Mouse (Mus musculus) CH12.LX (cell line): Measurements from ENCODE around the gene Nelfb. TPM values are rescaled to one million over a fixed set of nuclear protein-coding genes. Genes with fewer than 3 reads are reported as not detected.

ENCODE experiments used
- DNase-seq: peaks from one replicate; pipeline ENCODE4 v3.0.0-alpha.2; 2013; ENCODE audit errors: extremely low read depth
- H3K27ac ChIP-seq: 2 replicates; pipeline ENCODE4 v1.5.1; 2012; ENCODE audit warnings: low read depth, mild to moderate bottlenecking, control low read depth, moderate library complexity; ENCODE audit not compliant: insufficient read depth
- H3K27me3 ChIP-seq: replicated peaks from 2 replicates; pipeline ENCODE3; 2012; ENCODE audit warnings: inconsistent platforms
- H3K36me3 ChIP-seq, 2 experiments: replicated peaks in 1 of 2; 2 replicates each; pipeline versions ENCODE3 to v1.6.1; 2012; ENCODE audit warnings: inconsistent platforms in 1 of 2, low read length in 1 of 2, mild to moderate bottlenecking in 1 of 2, mixed read lengths in 1 of 2, moderate library complexity in 1 of 2; ENCODE audit not compliant: control insufficient read depth in 1 of 2, insufficient read depth in 1 of 2
- H3K4me1 ChIP-seq, 2 experiments: 2 replicates each; pipeline ENCODE4 v1.6.1; 2012; ENCODE audit warnings: inconsistent platforms in 1 of 2, moderate library complexity in 1 of 2; ENCODE audit not compliant: insufficient read depth in 2 of 2, control insufficient read depth in 1 of 2
- H3K4me2 ChIP-seq: 2 replicates; pipeline ENCODE4 v1.6.1; 2012; ENCODE audit warnings: low read depth, mild to moderate bottlenecking, control low read depth; ENCODE audit not compliant: poor library complexity, insufficient read depth, severe bottlenecking
- H3K4me3 ChIP-seq, 3 experiments: fragments of 150-350 bp in 1 of 3; sonication (generic) in 1 of 3; replicated peaks in 1 of 3; 2 replicates each; pipeline versions ENCODE3 to v1.5.1; 2011 to 2012; ENCODE audit warnings: low read depth in 2 of 3, low read length in 2 of 3, mild to moderate bottlenecking in 2 of 3, moderate library complexity in 2 of 3, control low read depth in 1 of 3, improper control_type of control experiment in 1 of 3, inconsistent platforms in 1 of 3, mixed read lengths in 1 of 3; ENCODE audit not compliant: poor library complexity in 1 of 3
- H3K79me2 ChIP-seq: replicated peaks from 2 replicates; pipeline ENCODE4 v1.6.1; 2012; ENCODE audit warnings: mild to moderate bottlenecking, moderate library complexity; ENCODE audit not compliant: control insufficient read depth, poor library complexity, insufficient read depth, severe bottlenecking; ENCODE audit errors: extremely low read depth
- H3K9ac ChIP-seq: 2 replicates; pipeline ENCODE4 v1.6.1; 2012; ENCODE audit warnings: low read depth, mild to moderate bottlenecking, control low read depth, moderate library complexity; ENCODE audit not compliant: insufficient read depth
- H3K9me3 ChIP-seq: replicated peaks from 2 replicates; pipeline ENCODE3; 2012; ENCODE audit warnings: low read length, inconsistent platforms, mixed read lengths
- BHLHE40 ChIP-seq: IDR thresholded peaks from 2 replicates; pipeline ENCODE4 v1.6.1; 2011; ENCODE audit warnings: mild to moderate bottlenecking, low read depth, low read length, improper control_type of control experiment
- CHD2 ChIP-seq: IDR thresholded peaks from 2 replicates; pipeline ENCODE4 v1.6.1; 2011; ENCODE audit warnings: low read length, improper control_type of control experiment
- CTCF ChIP-seq, 2 experiments: IDR thresholded peaks in 1 of 2; conservative IDR thresholded peaks in 1 of 2; 2 replicates each; pipeline ENCODE4 v1.5.1; 2011 to 2012; ENCODE audit warnings: low read depth in 2 of 2, low read length in 2 of 2, improper control_type of control experiment in 1 of 2, inconsistent platforms in 1 of 2, mild to moderate bottlenecking in 1 of 2, moderate library complexity in 1 of 2
- ETS1 ChIP-seq: conservative IDR thresholded peaks from 2 replicates; pipeline ENCODE4 v1.6.1; 2012; ENCODE audit warnings: low read depth, mild to moderate bottlenecking, inconsistent platforms, low read length, improper control_type of control experiment, moderate library complexity
- IRF4 ChIP-seq: IDR thresholded peaks from 2 replicates; pipeline ENCODE4 v1.6.1; 2014; ENCODE audit warnings: low read depth, mild to moderate bottlenecking, inconsistent platforms, low read length, improper control_type of control experiment
- JUN ChIP-seq: IDR thresholded peaks from 2 replicates; pipeline ENCODE4 v1.6.1; 2011; ENCODE audit warnings: low read depth, mild to moderate bottlenecking, low read length, improper control_type of control experiment, moderate library complexity; ENCODE audit not compliant: insufficient read depth
- MAZ ChIP-seq: IDR thresholded peaks from 2 replicates; pipeline ENCODE4 v1.6.1; 2012; ENCODE audit warnings: low read depth, mild to moderate bottlenecking, inconsistent platforms, low read length, improper control_type of control experiment, moderate library complexity
- MXI1 ChIP-seq: IDR thresholded peaks from 2 replicates; pipeline ENCODE4 v1.6.1; 2011; ENCODE audit warnings: mild to moderate bottlenecking, low read depth, low read length, improper control_type of control experiment
- PAX5 ChIP-seq: IDR thresholded peaks from 2 replicates; pipeline ENCODE4 v1.6.1; 2012; ENCODE audit warnings: low read length, inconsistent platforms, mixed read lengths
- RAD21 ChIP-seq: IDR thresholded peaks from 2 replicates; pipeline ENCODE4 v1.6.1; 2011; ENCODE audit warnings: low read depth, mild to moderate bottlenecking, low read length, improper control_type of control experiment, moderate library complexity
- RCOR1 ChIP-seq: conservative IDR thresholded peaks from 2 replicates; pipeline ENCODE4 v1.6.1; 2012; ENCODE audit warnings: low read depth, mild to moderate bottlenecking, inconsistent platforms, low read length, improper control_type of control experiment
- SIN3A ChIP-seq: IDR thresholded peaks from 2 replicates; pipeline ENCODE4 v1.6.1; 2012; ENCODE audit warnings: low read length, improper control_type of control experiment, inconsistent platforms
- TCF12 ChIP-seq: IDR thresholded peaks from 2 replicates; pipeline ENCODE4 v1.6.1; 2014; ENCODE audit warnings: low read depth, mild to moderate bottlenecking, inconsistent platforms, low read length, improper control_type of control experiment
- UBTF ChIP-seq: IDR thresholded peaks from 2 replicates; pipeline ENCODE4 v1.6.1; 2012; ENCODE audit warnings: low read depth, mild to moderate bottlenecking, inconsistent platforms, low read length, improper control_type of control experiment, moderate library complexity
- USF2 ChIP-seq: conservative IDR thresholded peaks from 2 replicates; pipeline ENCODE4 v1.6.1; 2011; ENCODE audit warnings: low read depth, low read length, improper control_type of control experiment
- ZKSCAN1 ChIP-seq: IDR thresholded peaks from 2 replicates; pipeline ENCODE4 v1.6.1; 2012; ENCODE audit warnings: low read depth, inconsistent platforms, low read length, improper control_type of control experiment, borderline replicate concordance
- dilution Hi-C: fragments of 300-500 bp; cut with MboI; formaldehyde crosslinking; loops from 2 replicates; pipeline ENCODE4 v1.14.3; 2020; ENCODE audit warnings: low sequenced_read_pairs; ENCODE audit not compliant: extremely low pct_unique_long_range_greater_than_20kb, extremely low pct_ligation_motif_present
- in situ Hi-C: fragments of 300-500 bp; cut with MboI; formaldehyde crosslinking; loops from 3 replicates; pipeline ENCODE4 v1.14.3; 2019; ENCODE audit warnings: low sequenced_read_pairs, low pct_ligation_motif_present, low pct_unique_long_range_greater_than_20kb, mixed read lengths
- polyA plus RNA-seq: library from polyadenylated mRNA; unstranded; fragments of >175 nt; gene quantifications from 2 replicates; pipeline ENCODE4 v1.2.1, GENCODE M21; 2012; ENCODE audit warnings: low read depth; ENCODE audit not compliant: insufficient read length
- total RNA-seq, 2 experiments: library from RNA; depleted of rRNA; stranded (reverse); fragments of 300-350 nt in 1 of 2; fragments of >200 nt in 1 of 2; gene quantifications; 2 replicates each; pipeline ENCODE4 v1.2.3; 2012 to 2014

Gene Nelfb
- total and polyA plus RNA-seq, 3 experiments, result 53.6 to 58.0 (median 57.0) TPM

- Histone ChIP-seq H3K27me3 (peaks cover 43% of the 10 kb centered on the region), H3K4me3 (no peak overlapping the region), H3K9ac (no peak overlapping the region), H3K9me3 (no peaks in the 10 kb centered on the region), H3K36me3 (no peaks in the 10 kb centered on the region), H3K4me1 (peaks cover 15 to 23% of the 10 kb centered on the region in 2 experiments), H3K27ac (no peak overlapping the region), H3K79me2 (no peaks in the 10 kb centered on the region), H3K4me2 (no peak overlapping the region)
- DNase-seq, result no peak
- TF ChIP-seq USF2 (no peak), BHLHE40 (no peak), RAD21 (no peak), CHD2 (no peak), CTCF (conservative IDR thresholded peaks at IDR 0.05 in 1 of 2, IDR thresholded peaks at IDR 0.05 in 1 of 2; ENCODE audit: low read depth in 2 of 2, low read length in 2 of 2) (no peak), ZKSCAN1 (no peak), RCOR1 (no peak), MAZ (no peak), IRF4 (no peak), MXI1 (no peak)
- dilution Hi-C loops (no loop called here), in situ Hi-C loops (no loop called here)
Observed at GRCm38 (mm10) chr2:25172629-25173028, 38.7 kb downstream of the Nelfb start.

DNA sequence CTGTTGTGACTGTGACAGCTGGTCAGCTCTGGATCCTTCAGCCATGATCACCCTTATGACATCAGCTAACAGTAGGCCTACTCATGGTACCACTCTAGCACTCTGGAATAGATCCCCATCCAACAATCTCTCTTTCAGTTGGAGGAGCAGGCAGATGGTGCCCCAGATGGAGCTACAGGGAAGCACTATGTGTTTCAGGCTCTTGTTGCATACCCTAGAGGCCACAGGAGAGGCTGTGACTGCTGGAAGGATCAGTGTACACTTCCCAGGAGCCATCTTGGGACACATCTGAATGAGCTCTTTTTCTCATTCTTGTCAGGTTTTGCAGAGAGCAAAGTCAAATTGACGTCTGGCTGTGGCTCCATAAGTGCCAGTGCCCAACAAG is 39.5 kb downstream of the Nelfb start:
- in situ Hi-C loops (no loop called here), dilution Hi-C loops (no loop called here)
- peaks cover 15 to 23% of the 10 kb centered on the region in 2 experiments for H3K4me1 ChIP-seq
- no peaks in the 10 kb centered on the region for H3K36me3 ChIP-seq
- no peaks in the 10 kb centered on the region for H3K9me3 ChIP-seq
- no peak overlapping the region for H3K27ac ChIP-seq
- no peak overlapping the region for H3K4me2 ChIP-seq
- H3K4me3 ChIP-seq, result no peak overlapping the region
- no peaks in the 10 kb centered on the region for H3K79me2 ChIP-seq
- no peak overlapping the region for H3K9ac ChIP-seq
- DNase-seq, result no peak
- peaks cover 34% of the 10 kb centered on the region for H3K27me3 ChIP-seq
- no peak for TF ChIP-seq PAX5
- no peak for TF ChIP-seq JUN
- no peak for TF ChIP-seq ETS1
- TF ChIP-seq UBTF, result no peak
- no peak for TF ChIP-seq TCF12
- TF ChIP-seq MXI1, result no peak
- no peak for TF ChIP-seq ZKSCAN1
- no peak for TF ChIP-seq BHLHE40
- TF ChIP-seq SIN3A, result no peak
